Mouse (Mus musculus) E14TG2a.4 (cell line): ENCODE data around the gene Snx21.

Experiments used
- CTCF ChIP-seq: conservative IDR thresholded peaks from 2 replicates; pipeline ENCODE4 v1.5.1; 2014; ENCODE audit warnings: low read length
- NANOG ChIP-seq: IDR thresholded peaks from 2 replicates; pipeline ENCODE4 v1.6.1; 2014; ENCODE audit warnings: borderline replicate concordance, low read length, mixed read lengths

DNA sequence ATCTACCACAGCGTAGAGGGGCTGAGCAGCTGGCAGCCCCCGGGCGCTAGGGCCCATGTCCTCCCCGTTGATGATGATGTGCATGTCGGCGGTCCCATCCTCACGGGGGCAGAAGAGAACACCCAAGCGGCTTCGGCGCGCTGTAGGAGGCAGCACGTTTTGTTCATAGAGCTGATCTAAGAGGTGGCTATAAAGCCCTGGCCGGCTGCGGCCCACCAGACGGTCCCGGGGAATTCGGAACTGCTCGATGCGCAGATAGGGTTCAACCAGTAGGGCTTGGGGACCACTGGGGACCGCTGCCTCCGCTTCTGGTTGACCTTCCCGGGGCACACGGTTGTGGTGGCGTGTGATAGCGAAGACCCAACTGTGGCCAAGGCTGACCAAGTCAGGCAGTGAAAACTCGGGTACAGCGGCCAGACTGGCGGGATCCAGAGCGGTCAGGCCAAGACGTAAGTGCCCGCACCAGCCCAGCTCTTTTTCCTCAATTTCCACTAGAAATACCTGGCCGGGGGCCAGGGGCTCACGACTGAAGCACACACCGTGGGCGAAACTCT is 47.2 kb downstream of the Snx21 start, which contains the start of gene Ctsa:
- TF ChIP-seq CTCF (0 out of 2 replicates have a peak, but pooled peaks have one; percentile 2), NANOG (no peak)
